Mouse (Mus musculus) B cell, adult 62 days (primary cell): Measurements from ENCODE around the gene Klk1b4. TPM values are rescaled to one million over a fixed set of nuclear protein-coding genes. Genes with fewer than 3 reads are reported as not detected.

Experiments used
- total RNA-seq: library from RNA; stranded (reverse); gene quantifications from 4 replicates; pipeline ENCODE4 v1.2.4, GENCODE M21; 2023

The Klk1b4 gene
- total RNA-seq: not detected in 4 replicates

GRCm38 (mm10) chr7:44207135-44207534 lies at the start of gene Klk1b4:
Gene Klk1b4 (plus strand): TSS chr7:44207435.

DNA sequence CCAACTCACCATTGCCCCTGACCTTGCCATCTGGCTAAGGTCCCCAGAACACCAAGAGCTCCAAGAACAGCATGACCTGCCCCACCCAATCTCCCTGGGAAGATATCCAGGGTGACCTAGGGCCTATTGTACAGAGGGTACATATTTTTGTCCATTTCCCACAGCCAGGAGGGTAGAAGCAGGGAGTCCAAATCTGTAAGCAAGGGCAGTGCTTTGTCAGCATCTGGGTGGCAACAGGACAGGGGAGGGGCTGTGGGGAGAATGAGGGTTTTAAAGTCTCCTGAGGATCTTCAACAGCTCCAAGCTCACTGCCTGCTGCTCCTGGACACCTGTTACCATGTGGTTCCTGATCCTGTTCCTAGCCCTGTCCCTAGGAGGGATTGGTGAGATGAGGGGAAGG lies 19.3 kb upstream of the Klk1b4 start, which contains the start of gene Klk1b24:
Gene Klk1b24, plus strand, starts transcription at position 301 of the 400 bp plus-strand sequence.

DNA sequence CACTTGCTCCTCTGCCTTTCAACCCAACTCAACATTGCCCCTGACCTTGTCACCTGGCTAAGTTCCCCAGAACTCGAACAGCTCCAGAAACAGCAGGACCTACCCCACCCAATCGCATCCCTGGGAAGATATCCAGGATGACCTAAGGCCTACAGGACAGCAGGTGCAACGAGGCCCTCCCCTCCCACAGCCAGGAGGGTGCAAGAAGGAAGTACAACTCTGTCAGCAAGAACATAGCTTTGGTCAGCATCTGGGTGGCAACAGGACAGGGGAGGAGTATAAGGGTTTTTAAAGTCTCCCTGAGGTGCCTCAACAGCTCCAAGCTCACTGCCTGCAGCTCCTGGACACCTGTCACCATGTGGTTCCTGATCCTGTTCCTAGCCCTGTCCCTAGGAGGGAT lies 9.3 kb upstream of the Klk1b4 start, which contains the start of gene Klk1b3:
Gene Klk1b3, plus strand, starts transcription at position 301 of the 400 bp plus-strand sequence.

DNA sequence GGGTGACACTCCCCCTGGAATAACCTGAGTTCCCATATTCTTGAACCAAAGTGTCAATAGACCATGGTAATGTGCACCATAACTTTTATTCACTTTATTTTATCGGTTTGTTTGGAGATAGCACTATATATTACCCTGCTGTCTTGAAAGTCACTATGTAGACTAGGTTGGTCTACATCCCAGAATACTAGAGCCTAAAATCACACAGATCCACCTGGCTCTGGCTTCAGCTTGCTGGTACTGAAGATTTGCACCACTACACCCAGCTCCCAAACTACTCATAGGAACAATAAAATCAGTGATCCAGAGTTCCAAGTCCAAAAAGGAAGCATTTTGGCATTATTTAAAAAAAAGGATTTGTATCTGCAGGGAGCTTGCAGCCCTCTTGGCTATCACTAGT lies 8.4 kb downstream of the Klk1b4 start, which contains the start of gene Klk1b5:
Gene Klk1b5, plus strand, starts transcription at position 301 of the 400 bp plus-strand sequence.

DNA sequence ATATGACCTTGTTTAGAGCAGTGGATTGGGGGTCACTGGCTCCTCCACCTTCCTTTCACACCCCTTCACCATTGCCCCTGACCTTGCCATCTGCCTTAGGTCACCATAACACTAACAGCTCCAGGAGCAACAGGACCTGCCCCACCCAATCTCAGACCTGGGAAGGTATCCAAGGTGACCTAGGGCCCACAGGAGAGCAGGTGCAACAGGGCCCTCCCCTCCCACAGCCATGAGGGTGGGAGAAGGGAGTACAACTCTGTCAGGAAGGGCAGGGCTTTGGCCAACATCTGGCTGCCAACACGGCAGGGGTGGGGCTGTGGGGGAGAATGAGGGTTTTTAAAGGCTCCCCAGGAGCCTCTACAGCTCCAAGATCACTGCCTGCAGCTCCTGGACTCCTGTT lies 17.8 kb downstream of the Klk1b4 start, which contains the start of gene Klk1:
Gene Klk1, plus strand, starts transcription at position 285 of the 400 bp plus-strand sequence.

DNA sequence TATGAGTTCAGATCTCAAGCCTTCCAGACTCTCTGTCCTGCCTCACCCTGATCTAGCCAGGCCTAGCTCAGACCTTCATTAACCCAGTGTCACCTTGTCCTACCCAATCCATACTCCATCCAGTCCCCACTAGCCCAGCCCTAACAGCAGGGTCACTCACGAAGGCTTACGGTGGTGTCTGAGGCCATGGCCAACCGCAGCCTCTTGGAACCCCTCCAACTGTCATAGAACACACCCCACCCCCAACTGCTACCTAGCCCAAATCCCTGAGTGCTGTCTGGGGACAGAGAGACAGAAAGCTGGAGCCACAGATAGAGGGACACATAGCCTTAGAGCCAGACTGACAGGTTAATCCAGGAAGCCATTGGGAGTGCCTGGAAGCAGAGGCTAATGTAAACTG lies 28.7 kb downstream of the Klk1b4 start, which contains the start of gene Gm36864:
Gene Gm36864, plus strand, starts transcription at position 269 of the 400 bp plus-strand sequence.

GRCm38 (mm10) chr7:44246055-44246983 lies 39.1 kb downstream of the Klk1b4 start, which contains the start of the genes 1700028J19Rik and 2410002F23Rik:
Gene 1700028J19Rik (minus strand): TSS chr7:44246695.
Gene 2410002F23Rik (plus strand): TSS chr7:44246722.

GRCm38 (mm10) chr7:44257278-44257677 lies 50.0 kb downstream of the Klk1b4 start, which contains the start of gene Acp4:
Gene Acp4 (minus strand): TSS chr7:44257378.

GRCm38 (mm10) chr7:44261147-44261546 lies 53.9 kb downstream of the Klk1b4 start, which contains the start of gene Gm15517:
Gene Gm15517 (plus strand): TSS chr7:44261447.

Other genes with a start within 250 kb of the Klk1b4 start
- not detected in 4 replicates for gene Klk1b1, start 240.7 kb upstream of the Klk1b4 start, total RNA-seq
- not detected in 4 replicates for gene Klk1b9, start 231.4 kb upstream of the Klk1b4 start, total RNA-seq
- not detected in 4 replicates for gene Klk1b11, start 211.6 kb upstream of the Klk1b4 start, total RNA-seq
- not detected in 4 replicates for gene Klk1b26, start 195.3 kb upstream of the Klk1b4 start, total RNA-seq
- gene Klk1b27, start 155.1 kb upstream of the Klk1b4 start, total RNA-seq: not detected in 4 replicates
- gene Klk1b21, start 105.1 kb upstream of the Klk1b4 start, total RNA-seq: not detected in 4 replicates
- not detected in 4 replicates for gene Klk1b22, start 94.8 kb upstream of the Klk1b4 start, total RNA-seq
- not detected in 4 replicates for gene Klk1b16, start 70.7 kb upstream of the Klk1b4 start, total RNA-seq
- not detected in 4 replicates for gene Klk1b24, start 19.2 kb upstream of the Klk1b4 start, total RNA-seq
- gene Klk1b3, start 9.2 kb upstream of the Klk1b4 start, total RNA-seq: not detected in 4 replicates
- gene Klk1b5, start 8.5 kb downstream of the Klk1b4 start, total RNA-seq: not detected in 4 replicates
- 0.63 TPM in 1 of 4 replicates, not detected in the others for gene Klk1, start 17.9 kb downstream of the Klk1b4 start, total RNA-seq
- not detected in 4 replicates for gene Gm36864, start 28.7 kb downstream of the Klk1b4 start, total RNA-seq
- gene 1700028J19Rik, start 39.3 kb downstream of the Klk1b4 start, total RNA-seq: 0.81 to 2.1 TPM (median 1.7 TPM) in 4 replicates
- gene 2410002F23Rik, start 39.3 kb downstream of the Klk1b4 start, total RNA-seq: 172 to 193 TPM (median 186 TPM) in 4 replicates
- gene Acp4, start 49.9 kb downstream of the Klk1b4 start, total RNA-seq: not detected in 4 replicates
- not detected in 4 replicates for gene Gm15517, start 54.0 kb downstream of the Klk1b4 start, total RNA-seq
- gene Clec11a, start 99.5 kb downstream of the Klk1b4 start, total RNA-seq: 1.7 to 2.6 TPM (median 2.3 TPM) in 4 replicates
- 37.6 to 51.0 TPM (median 41.9 TPM) in 4 replicates for gene Shank1, start 102.8 kb downstream of the Klk1b4 start, total RNA-seq
- gene Syt3, start 176.7 kb downstream of the Klk1b4 start, total RNA-seq: not detected in 4 replicates
- not detected in 4 replicates for gene 1700008O03Rik, start 178.4 kb downstream of the Klk1b4 start, total RNA-seq
- not detected in 4 replicates for gene Lrrc4b, start 221.6 kb downstream of the Klk1b4 start, total RNA-seq